Mouse (Mus musculus): ENCODE data around the gene Csad. TPM values are rescaled to one million over a fixed set of nuclear protein-coding genes. Genes with fewer than 3 reads are reported as not detected.

Csad gene
- polyA plus RNA-seq, 1 experiment from 2014 or later, result 153 TPM

GRCm38 (mm10) chr15:102207351-102207750, 2.8 kb upstream of the Csad start:
- Histone ChIP-seq H3K4me3 (ENCODE audit: low read length) (peak overlapping the region; percentile 3; the same call in 1 of the 2 replicates), H3K4me1 (ENCODE audit: insufficient read depth, low read length) (peaks cover 46% of the 10 kb centered on the region), H3K27ac (ENCODE audit: low read length) (peak overlapping the region; percentile 68), H3K9ac (replicated peaks; ENCODE audit: low read length) (no peak overlapping the region; the same call in 1 of the 2 replicates), H3K4me2 (replicated peaks; ENCODE audit: low read depth, low read length) (peak overlapping the region; percentile 37), H3K36me3 (ENCODE audit: insufficient read depth, low read length) (peaks cover 59% of the 10 kb centered on the region), H3K27me3 (ENCODE audit: insufficient read depth, low read length) (no peaks in the 10 kb centered on the region), H3K9me3 (ENCODE audit: low read length) (no peaks in the 10 kb centered on the region)
- 42% methylated on average over 3 of the region's 3 CpGs for WGBS
- ATAC-seq (ENCODE audit: low FRiP score, low TSS enrichment), result peak; percentile 33; the same call in 1 of the 2 replicates

DNA sequence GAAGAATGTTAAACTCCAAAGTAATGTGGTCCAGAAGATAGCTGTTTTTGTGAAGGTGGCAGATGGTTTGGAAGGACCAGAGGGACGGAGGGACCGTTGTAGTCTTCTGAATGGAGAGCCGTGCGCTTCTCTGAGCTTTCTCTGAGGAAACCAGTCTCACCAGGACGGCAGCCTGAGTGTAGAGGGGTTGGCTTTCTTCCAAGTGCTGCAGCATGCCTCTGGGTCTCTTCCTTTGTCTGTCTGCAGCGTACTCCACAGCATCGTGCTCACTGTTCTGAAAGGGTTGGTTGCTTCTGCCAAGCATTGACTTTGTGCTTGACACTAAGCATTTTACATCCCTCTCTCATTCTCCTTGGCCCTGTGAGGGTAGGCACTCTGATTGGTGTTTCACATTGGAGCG, 1.3 kb upstream of the Csad start:
- Histone ChIP-seq H3K36me3 (ENCODE audit: insufficient read depth, low read length) (peaks cover 53% of the 10 kb centered on the region), H3K4me1 (ENCODE audit: insufficient read depth, low read length) (peaks cover 48% of the 10 kb centered on the region), H3K9me3 (ENCODE audit: low read length) (no peaks in the 10 kb centered on the region), H3K4me2 (replicated peaks; ENCODE audit: low read depth, low read length) (peak overlapping the region; percentile 79), H3K27ac (ENCODE audit: low read length) (peak overlapping the region; percentile 51), H3K9ac (replicated peaks; ENCODE audit: low read length) (peak overlapping the region; percentile 100), H3K27me3 (ENCODE audit: insufficient read depth, low read length) (no peaks in the 10 kb centered on the region), H3K4me3 (ENCODE audit: low read length) (peak overlapping the region; percentile 89)
- no peak for ATAC-seq (ENCODE audit: low FRiP score, low TSS enrichment)
- WGBS, result 38% methylated on average over 8 of the region's 8 CpGs

GRCm38 (mm10) chr15:102203835-102204381, 616 bp downstream of the Csad start:
- 0% methylated on average over 39 of the region's 72 CpGs for WGBS
- H3K4me1 ChIP-seq (ENCODE audit: insufficient read depth, low read length), result peaks cover 48% of the 10 kb centered on the region

GRCm38 (mm10) chr15:102202971-102203834, 1.3 kb downstream of the Csad start, which contains the start of gene Zfp740:
Gene Zfp740, plus strand, starts transcription at chr15:102203249.
- 0% methylated on average over 46 of the region's 68 CpGs for WGBS
- peaks cover 31% of the 10 kb centered on the region for H3K36me3 ChIP-seq (ENCODE audit: insufficient read depth, low read length)
- ATAC-seq (ENCODE audit: low FRiP score, low TSS enrichment), result peak; percentile 96
- peak within 1 kb of the TSS; percentile 100 for H3K9ac ChIP-seq (replicated peaks; ENCODE audit: low read length)
- H3K27me3 ChIP-seq (ENCODE audit: insufficient read depth, low read length), result no peaks in the 10 kb centered on the region
- H3K4me3 ChIP-seq (ENCODE audit: low read length), result peak within 1 kb of the TSS; percentile 89
- peaks cover 43% of the 10 kb centered on the region for H3K4me1 ChIP-seq (ENCODE audit: insufficient read depth, low read length)
- peak within 1 kb of the TSS; percentile 79 for H3K4me2 ChIP-seq (replicated peaks; ENCODE audit: low read depth, low read length)
- H3K27ac ChIP-seq (ENCODE audit: low read length), result peak within 1 kb of the TSS; percentile 100
- no peaks in the 10 kb centered on the region for H3K9me3 ChIP-seq (ENCODE audit: low read length)

More at GRCm38 (mm10) chr15:102203835-102204381, 616 bp downstream of the Csad start:
- peaks cover 38% of the 10 kb centered on the region for H3K36me3 ChIP-seq (ENCODE audit: insufficient read depth, low read length)
- ATAC-seq (ENCODE audit: low FRiP score, low TSS enrichment), result peak; percentile 29
- H3K4me3 ChIP-seq (ENCODE audit: low read length), result peak overlapping the region; percentile 89
- peak overlapping the region; percentile 100 for H3K27ac ChIP-seq (ENCODE audit: low read length)
- H3K27me3 ChIP-seq (ENCODE audit: insufficient read depth, low read length), result no peaks in the 10 kb centered on the region
- peak overlapping the region; percentile 79 for H3K4me2 ChIP-seq (replicated peaks; ENCODE audit: low read depth, low read length)
- H3K9me3 ChIP-seq (ENCODE audit: low read length), result no peaks in the 10 kb centered on the region
- H3K9ac ChIP-seq (replicated peaks; ENCODE audit: low read length), result peak overlapping the region; percentile 100

DNA sequence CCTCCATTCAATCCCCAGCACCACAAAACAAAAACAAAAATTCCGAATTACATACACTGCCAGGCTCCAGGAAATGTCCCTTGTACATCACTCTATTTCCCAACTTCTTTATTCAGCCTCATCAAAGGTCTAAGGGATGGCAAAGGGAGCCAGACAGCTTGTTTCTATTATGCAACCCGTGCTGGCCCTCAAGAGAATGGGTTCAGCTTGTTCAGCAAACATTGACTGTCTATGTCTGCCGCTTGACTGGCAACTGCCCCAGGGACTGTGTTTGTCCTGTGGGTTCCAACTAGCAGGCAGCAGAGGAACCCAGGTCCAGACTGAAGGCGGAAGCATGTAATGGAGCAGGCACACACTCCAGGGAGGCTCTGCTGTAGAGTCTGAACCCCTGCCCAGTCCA, 5.7 kb downstream of the Csad start:
- 93% methylated on average over 4 of the region's 4 CpGs for WGBS
- no peaks in the 10 kb centered on the region for H3K27me3 ChIP-seq (ENCODE audit: insufficient read depth, low read length)
- 0 out of 2 replicates have a peak, but pooled peaks cover 4% of the 10 kb centered on the region for H3K36me3 ChIP-seq (ENCODE audit: insufficient read depth, low read length)
- no peak overlapping the region for H3K27ac ChIP-seq (ENCODE audit: low read length)
- ATAC-seq (ENCODE audit: low FRiP score, low TSS enrichment), result no peak
- no peaks in the 10 kb centered on the region for H3K9me3 ChIP-seq (ENCODE audit: low read length)
- H3K4me3 ChIP-seq (ENCODE audit: low read length), result no peak overlapping the region
- H3K4me1 ChIP-seq (ENCODE audit: insufficient read depth, low read length), result peaks cover 4% of the 10 kb centered on the region; the same call in 1 of the 2 replicates
- no peak overlapping the region for H3K9ac ChIP-seq (replicated peaks; ENCODE audit: low read length)
- no peak overlapping the region for H3K4me2 ChIP-seq (replicated peaks; ENCODE audit: low read depth, low read length)

DNA sequence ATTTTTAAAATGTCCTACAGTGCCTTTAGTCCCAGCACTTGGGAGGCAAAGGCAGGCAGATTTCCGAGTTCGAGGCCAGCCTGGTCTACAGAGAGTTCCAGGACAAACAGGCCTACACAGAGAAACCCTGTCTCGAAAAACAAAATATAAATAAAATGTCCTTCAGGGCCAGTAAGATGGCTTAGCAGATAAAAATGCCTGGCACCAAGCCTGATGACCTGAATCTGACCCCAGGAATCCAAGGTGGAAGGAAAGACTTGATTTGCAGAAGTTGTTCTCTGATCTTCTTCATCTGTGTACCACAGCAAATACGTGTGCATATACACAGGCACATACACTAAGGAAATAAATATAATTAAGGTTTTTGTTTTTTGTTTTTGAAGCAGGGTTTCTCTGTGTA, 9.2 kb downstream of the Csad start:
- 62% methylated on average over 4 of the region's 4 CpGs for WGBS
- no peaks in the 10 kb centered on the region for H3K36me3 ChIP-seq (ENCODE audit: insufficient read depth, low read length)
- no peak overlapping the region for H3K4me2 ChIP-seq (replicated peaks; ENCODE audit: low read depth, low read length)
- no peak for ATAC-seq (ENCODE audit: low FRiP score, low TSS enrichment)
- no peaks in the 10 kb centered on the region for H3K9me3 ChIP-seq (ENCODE audit: low read length)
- H3K9ac ChIP-seq (replicated peaks; ENCODE audit: low read length), result no peak overlapping the region
- no peak overlapping the region for H3K27ac ChIP-seq (ENCODE audit: low read length)
- peaks cover 10% of the 10 kb centered on the region; the same call in 1 of the 2 replicates for H3K4me1 ChIP-seq (ENCODE audit: insufficient read depth, low read length)
- H3K27me3 ChIP-seq (ENCODE audit: insufficient read depth, low read length), result no peaks in the 10 kb centered on the region
- no peak overlapping the region for H3K4me3 ChIP-seq (ENCODE audit: low read length)

DNA sequence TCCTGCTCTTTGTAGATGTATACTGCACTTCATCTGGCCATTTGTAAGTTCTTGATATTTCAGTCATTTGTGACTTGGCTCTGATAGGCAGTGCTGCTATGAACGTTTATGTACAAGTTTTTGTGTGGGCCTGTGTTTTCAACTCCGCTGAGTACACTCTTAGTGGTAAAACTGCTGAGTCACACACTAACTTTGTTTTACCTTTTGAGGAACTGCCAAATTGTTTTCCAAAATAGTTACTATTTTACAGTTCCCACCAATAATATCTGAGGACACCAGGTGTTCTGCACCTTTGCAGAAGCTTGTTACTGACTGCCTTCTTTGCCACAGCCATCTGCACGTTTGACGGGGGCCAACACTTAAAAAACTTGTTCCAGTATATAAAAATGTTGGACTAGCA, 10.1 kb downstream of the Csad start:
- no peaks in the 10 kb centered on the region for H3K27me3 ChIP-seq (ENCODE audit: insufficient read depth, low read length)
- no peak overlapping the region for H3K27ac ChIP-seq (ENCODE audit: low read length)
- no peaks in the 10 kb centered on the region for H3K9me3 ChIP-seq (ENCODE audit: low read length)
- no peak overlapping the region for H3K9ac ChIP-seq (replicated peaks; ENCODE audit: low read length)
- H3K36me3 ChIP-seq (ENCODE audit: insufficient read depth, low read length), result no peaks in the 10 kb centered on the region
- H3K4me2 ChIP-seq (replicated peaks; ENCODE audit: low read depth, low read length), result no peak overlapping the region
- H3K4me3 ChIP-seq (ENCODE audit: low read length), result no peak overlapping the region
- H3K4me1 ChIP-seq (ENCODE audit: insufficient read depth, low read length), result peaks cover 10% of the 10 kb centered on the region; the same call in 1 of the 2 replicates
- no peak for ATAC-seq (ENCODE audit: low FRiP score, low TSS enrichment)
- WGBS, result 82% methylated on average over 4 of the region's 4 CpGs

DNA sequence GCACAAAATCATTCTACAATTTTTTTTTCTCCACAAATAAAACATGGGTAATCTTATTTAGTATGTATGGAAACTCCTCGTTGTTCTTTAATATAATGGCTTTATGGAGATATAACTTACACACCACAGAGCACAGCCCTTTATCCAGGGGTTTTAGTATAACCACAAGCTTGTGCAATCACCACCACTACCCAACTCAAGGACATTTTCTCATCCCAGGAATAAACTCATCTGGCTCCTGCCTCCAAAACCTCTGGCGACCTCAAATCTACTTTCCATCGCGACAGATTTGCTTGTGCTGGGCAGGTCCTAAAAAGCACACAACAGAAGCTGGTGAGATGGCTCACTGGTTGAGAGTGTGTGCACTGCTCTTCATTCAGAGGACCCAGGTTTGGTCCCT, 10.9 kb downstream of the Csad start:
- Histone ChIP-seq H3K4me2 (replicated peaks; ENCODE audit: low read depth, low read length) (no peak overlapping the region), H3K4me1 (ENCODE audit: insufficient read depth, low read length) (peaks cover 13% of the 10 kb centered on the region), H3K36me3 (ENCODE audit: insufficient read depth, low read length) (no peaks in the 10 kb centered on the region), H3K27ac (ENCODE audit: low read length) (no peak overlapping the region), H3K27me3 (ENCODE audit: insufficient read depth, low read length) (no peaks in the 10 kb centered on the region), H3K9me3 (ENCODE audit: low read length) (no peaks in the 10 kb centered on the region), H3K9ac (replicated peaks; ENCODE audit: low read length) (no peak overlapping the region), H3K4me3 (ENCODE audit: low read length) (no peak overlapping the region)
- ATAC-seq (ENCODE audit: low FRiP score, low TSS enrichment), result no peak
- WGBS, result 92% methylated on average over 4 of the region's 4 CpGs

DNA sequence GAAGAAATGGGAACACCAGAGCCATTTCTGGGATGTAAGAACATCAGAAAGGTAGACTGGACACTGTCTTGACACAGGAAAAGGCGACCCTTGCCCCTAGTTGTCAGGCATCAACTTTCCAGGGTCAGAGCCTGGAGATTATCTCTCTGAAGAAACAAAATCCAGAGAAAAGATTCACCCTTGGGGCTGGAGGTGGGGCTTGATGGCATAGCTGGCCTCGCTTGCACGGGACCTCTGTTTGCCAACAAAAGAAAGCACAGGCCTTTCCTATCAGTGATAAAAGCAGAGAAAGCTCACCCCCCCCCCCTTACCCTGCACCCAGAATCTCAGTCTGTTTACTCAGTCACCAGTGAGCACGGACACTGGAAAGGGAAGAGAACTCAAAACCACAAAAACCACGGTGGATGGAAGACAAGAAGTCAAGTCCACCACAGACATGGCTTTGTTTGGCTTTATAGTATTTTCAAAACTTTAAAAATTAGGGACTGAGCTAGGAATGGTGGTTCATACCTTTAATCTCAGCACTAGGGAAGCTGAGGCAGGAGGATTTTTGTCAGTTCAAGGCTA, 11.6 kb downstream of the Csad start:
- WGBS, result 69% methylated on average over 5 of the region's 5 CpGs
- H3K36me3 ChIP-seq (ENCODE audit: insufficient read depth, low read length), result no peaks in the 10 kb centered on the region
- H3K4me2 ChIP-seq (replicated peaks; ENCODE audit: low read depth, low read length), result no peak overlapping the region
- H3K4me3 ChIP-seq (ENCODE audit: low read length), result no peak overlapping the region
- no peak overlapping the region for H3K27ac ChIP-seq (ENCODE audit: low read length)
- H3K9ac ChIP-seq (replicated peaks; ENCODE audit: low read length), result no peak overlapping the region
- H3K9me3 ChIP-seq (ENCODE audit: low read length), result no peaks in the 10 kb centered on the region
- H3K27me3 ChIP-seq (ENCODE audit: insufficient read depth, low read length), result no peaks in the 10 kb centered on the region
- no peak for ATAC-seq (ENCODE audit: low FRiP score, low TSS enrichment)
- peaks cover 17% of the 10 kb centered on the region for H3K4me1 ChIP-seq (ENCODE audit: insufficient read depth, low read length)

Measured in kidney, embryonic 16.5 days (tissue).